Mouse (Mus musculus): Measurements from ENCODE around the gene Pdss2.
"Not testable (repeated sequence)": the region's sequence is repeated elsewhere in the genome, so short reads cannot be mapped to it uniquely, and the experiment has no call there.

The Pdss2 gene

GRCm38 (mm10) chr10:43235011-43235410 lies 13.7 kb downstream of the Pdss2 start:
- in situ Hi-C loops (cut with MboI; ENCODE audit: low pct_unique_long_range_greater_than_20kb in 1 of 2, low sequenced_read_pairs in 2 of 2, unreplicated experiment in 1 of 2) = no loop called here

- in situ Hi-C loops (cut with MboI; ENCODE audit: low pct_unique_long_range_greater_than_20kb in 1 of 2, low sequenced_read_pairs in 2 of 2, unreplicated experiment in 1 of 2) = no loop called here
Measured at GRCm38 (mm10) chr10:43235758-43236669, 14.7 kb downstream of the Pdss2 start.

- in situ Hi-C loops (cut with MboI; ENCODE audit: low pct_unique_long_range_greater_than_20kb in 1 of 2, low sequenced_read_pairs in 2 of 2, unreplicated experiment in 1 of 2) = no loop called here
Measured at GRCm38 (mm10) chr10:43242215-43242614, 20.9 kb downstream of the Pdss2 start.

- in situ Hi-C loops (cut with MboI; ENCODE audit: low pct_unique_long_range_greater_than_20kb in 1 of 2, low sequenced_read_pairs in 2 of 2, unreplicated experiment in 1 of 2) = no loop called here
Measured at GRCm38 (mm10) chr10:43244262-43244806, 23.0 kb downstream of the Pdss2 start.

- in situ Hi-C loops (cut with MboI; ENCODE audit: low pct_unique_long_range_greater_than_20kb in 1 of 2, low sequenced_read_pairs in 2 of 2, unreplicated experiment in 1 of 2) = no loop called here
Measured at GRCm38 (mm10) chr10:43245461-43246200, 24.3 kb downstream of the Pdss2 start.

- in situ Hi-C loops (cut with MboI; ENCODE audit: low pct_unique_long_range_greater_than_20kb in 1 of 2, low sequenced_read_pairs in 2 of 2, unreplicated experiment in 1 of 2) = no loop called here
Measured at GRCm38 (mm10) chr10:43247994-43248393, 26.7 kb downstream of the Pdss2 start.

GRCm38 (mm10) chr10:43252324-43252723 lies 31.0 kb downstream of the Pdss2 start:
- in situ Hi-C loops (cut with MboI; ENCODE audit: low pct_unique_long_range_greater_than_20kb in 1 of 2, low sequenced_read_pairs in 2 of 2, unreplicated experiment in 1 of 2) = no loop called here

- in situ Hi-C loops (cut with MboI; ENCODE audit: low pct_unique_long_range_greater_than_20kb in 1 of 2, low sequenced_read_pairs in 2 of 2, unreplicated experiment in 1 of 2) = not testable (repeated sequence)
Measured at GRCm38 (mm10) chr10:43256965-43257364, 35.7 kb downstream of the Pdss2 start.

- in situ Hi-C loops (cut with MboI; ENCODE audit: low pct_unique_long_range_greater_than_20kb in 1 of 2, low sequenced_read_pairs in 2 of 2, unreplicated experiment in 1 of 2) = not testable (repeated sequence)
Measured at GRCm38 (mm10) chr10:43257500-43257899, 36.2 kb downstream of the Pdss2 start.

GRCm38 (mm10) chr10:43271318-43271717 lies 50.0 kb downstream of the Pdss2 start:
- in situ Hi-C loops (cut with MboI; ENCODE audit: low pct_unique_long_range_greater_than_20kb in 1 of 2, low sequenced_read_pairs in 2 of 2, unreplicated experiment in 1 of 2) = no loop called here

GRCm38 (mm10) chr10:43272381-43272780 lies 51.1 kb downstream of the Pdss2 start:
- in situ Hi-C loops (cut with MboI; ENCODE audit: low pct_unique_long_range_greater_than_20kb in 1 of 2, low sequenced_read_pairs in 2 of 2, unreplicated experiment in 1 of 2) = no loop called here

GRCm38 (mm10) chr10:43273057-43273456 lies 51.8 kb downstream of the Pdss2 start:
- in situ Hi-C loops (cut with MboI; ENCODE audit: low pct_unique_long_range_greater_than_20kb in 1 of 2, low sequenced_read_pairs in 2 of 2, unreplicated experiment in 1 of 2) = no loop called here

- in situ Hi-C loops (cut with MboI; ENCODE audit: low pct_unique_long_range_greater_than_20kb in 1 of 2, low sequenced_read_pairs in 2 of 2, unreplicated experiment in 1 of 2) = no loop called here
Measured at GRCm38 (mm10) chr10:43275446-43275845, 54.2 kb downstream of the Pdss2 start.

GRCm38 (mm10) chr10:43276116-43276659 lies 54.9 kb downstream of the Pdss2 start:
- in situ Hi-C loops (cut with MboI; ENCODE audit: low pct_unique_long_range_greater_than_20kb in 1 of 2, low sequenced_read_pairs in 2 of 2, unreplicated experiment in 1 of 2) = no loop called here

- in situ Hi-C loops (cut with MboI; ENCODE audit: low pct_unique_long_range_greater_than_20kb in 1 of 2, low sequenced_read_pairs in 2 of 2, unreplicated experiment in 1 of 2) = no loop called here
Measured at GRCm38 (mm10) chr10:43277266-43278145, 56.2 kb downstream of the Pdss2 start.

GRCm38 (mm10) chr10:43279637-43280288 lies 58.5 kb downstream of the Pdss2 start:
- in situ Hi-C loops (cut with MboI; ENCODE audit: low pct_unique_long_range_greater_than_20kb in 1 of 2, low sequenced_read_pairs in 2 of 2, unreplicated experiment in 1 of 2) = no loop called here

GRCm38 (mm10) chr10:43285541-43285940 lies 64.3 kb downstream of the Pdss2 start:
- in situ Hi-C loops (cut with MboI; ENCODE audit: low pct_unique_long_range_greater_than_20kb in 1 of 2, low sequenced_read_pairs in 2 of 2, unreplicated experiment in 1 of 2) = no loop called here
